ENCODE assay signal across 23 mouse cellular contexts in genomic region chr17:79705671-79706455, GRCm38 (mm10). TPM values are rescaled to one million over a fixed set of nuclear protein-coding genes. Genes with fewer than 3 reads are reported as not detected.
DNase-seq lines count a peak whose midpoint lies in the region; ATAC-seq and TF ChIP-seq lines count a peak whose summit lies in the region.
"Had no signal": no experiment of that assay in that cellular context is flagged by ENCODE, and none has a peak within 500 bp of the region (broad histone marks: within the 10 kb centered on the region; RNA-seq: fewer than 3 reads in every experiment).

No protein-coding gene starts in this region.

- peak; percentile 91 for DNase-seq in heart, adult 11 months
- no peak for DNase-seq in heart, postnatal 10 days
- peak; percentile 9 to 23 for DNase-seq in heart, postnatal 14 days
- no peak for DNase-seq in heart, adult 8-10 months (ENCODE audit: low spot score)
- peak; percentile 85 for DNase-seq in adipocyte (ENCODE audit: low spot score)
- no peak for DNase-seq in hindbrain, embryonic 11.5 days (ENCODE audit: low spot score)
- DNase-seq: adrenal gland, postnatal 10 days; B cell, adult 2 months; cerebellum, adult 11-12 months; cerebellum, adult 9-11 months; cerebellum, postnatal 36 days; gastrocnemius, postnatal 25 days; kidney, adult 9 months; kidney, postnatal 10 days had no signal

- no peak overlapping the region for H3K9ac ChIP-seq in hindbrain, embryonic 11.5 days (ENCODE audit: low read depth, low read length)
- H3K9ac ChIP-seq: embryonic facial prominence, embryonic 13.5 days; forebrain, embryonic 15.5 days; heart, embryonic 15.5 days; hindbrain, embryonic 14.5 days had no signal

- ATAC-seq in hindbrain, embryonic 11.5 days (ENCODE audit: low FRiP score), result no peak
- ATAC-seq: CD4-positive, CD25-positive, alpha-beta regulatory T cell, adult 4 months; forebrain, embryonic 15.5 days; intestine, embryonic 16.5 days had no signal

- H3K27ac ChIP-seq in embryonic fibroblast, embryonic 13.5 days (ENCODE audit: insufficient read depth, low read length), result peak overlapping the region; percentile 67
- H3K27ac ChIP-seq in hindbrain, embryonic 11.5 days (ENCODE audit: low read depth, low read length), result no peak overlapping the region
- H3K27ac ChIP-seq: embryonic facial prominence, embryonic 13.5 days; forebrain, embryonic 15.5 days; heart, embryonic 15.5 days; hindbrain, embryonic 14.5 days had no signal

- 77% methylated on average over 9 of the region's 9 CpGs for WGBS in hindbrain, embryonic 11.5 days

- H3K4me2 ChIP-seq in hindbrain, embryonic 11.5 days (replicated peaks; ENCODE audit: low read depth, low read length), result no peak overlapping the region
- H3K4me2 ChIP-seq: embryonic facial prominence, embryonic 13.5 days; forebrain, embryonic 15.5 days; heart, embryonic 15.5 days; hindbrain, embryonic 14.5 days had no signal

- peaks cover 11% of the 10 kb centered on the region for H3K4me1 ChIP-seq in embryonic fibroblast, embryonic 13.5 days (ENCODE audit: control insufficient read depth, insufficient read depth, low read length)
- H3K4me1 ChIP-seq in hindbrain, embryonic 11.5 days (replicated peaks; ENCODE audit: control insufficient read depth, insufficient read depth, low read length), result no peaks in the 10 kb centered on the region

- TF ChIP-seq CTCF in embryonic fibroblast, embryonic 13.5 days (IDR thresholded peaks at IDR 0.05; ENCODE audit: borderline replicate concordance, insufficient read depth, low read length), result no peak

- no peaks in the 10 kb centered on the region for H3K36me3 ChIP-seq in hindbrain, embryonic 11.5 days (ENCODE audit: control insufficient read depth, insufficient read depth, low read length)
- H3K36me3 ChIP-seq: embryonic facial prominence, embryonic 13.5 days; forebrain, embryonic 15.5 days; G1E; heart, embryonic 15.5 days had no signal

- H3K27me3 ChIP-seq in hindbrain, embryonic 11.5 days (ENCODE audit: control insufficient read depth, insufficient read depth, low read length), result 0 out of 2 replicates have a peak, but pooled peaks cover 5% of the 10 kb centered on the region

- no peaks in the 10 kb centered on the region for H3K9me3 ChIP-seq in hindbrain, embryonic 11.5 days (ENCODE audit: control insufficient read depth, low read length)
- H3K9me3 ChIP-seq: embryonic facial prominence, embryonic 13.5 days; forebrain, embryonic 15.5 days; G1E; heart, embryonic 15.5 days had no signal

- TF ChIP-seq POLR2A in embryonic fibroblast, embryonic 13.5 days (IDR thresholded peaks at IDR 0.05; ENCODE audit: low read depth, low read length), result 0 out of 2 replicates have a peak, but pooled peaks have one; percentile 30

- H3K4me3 ChIP-seq in embryonic fibroblast, embryonic 13.5 days (ENCODE audit: insufficient read depth, low read length), result no peak overlapping the region
- no peak overlapping the region for H3K4me3 ChIP-seq in hindbrain, embryonic 11.5 days (ENCODE audit: low read depth, low read length)
- H3K4me3 ChIP-seq: embryonic facial prominence, embryonic 13.5 days; forebrain, embryonic 15.5 days; heart, embryonic 15.5 days had no signal

- intact Hi-C loops in heart, postnatal 10 days (cut with DNase I), result no loop called here
- intact Hi-C loops in heart, postnatal 14 days (cut with DNase I), result no loop called here

RNA-seq across cellular contexts. Expression of gene Cyp1b1, which starts 9.0 kb away (rescaled TPM):
- 1 to 10 TPM; 2.5 to 4.0 TPM for total RNA-seq in heart, postnatal 10 days (2021)
- 1 to 10 TPM; 2.7 to 5.1 TPM for total RNA-seq in heart, postnatal 14 days (2021)
- total RNA-seq in heart, adult 8-10 months (2022), result 1 to 10 TPM; 3.7 to 7.4 (median 4.5) TPM
- polyA plus RNA-seq in embryonic fibroblast, embryonic 13.5 days (2011; ENCODE audit: insufficient read length, low read depth, missing spikeins), result 527 and 533 TPM in 2 replicates
- polyA plus RNA-seq in hindbrain, embryonic 11.5 days (2014; fragmentation: Nextera tagmentation; extraction: Ambion mirVana), result 3.0 and 4.0 TPM in 2 replicates
- total RNA-seq: hematopoietic stem cell, adult 5-6 weeks had no signal
- polyA plus RNA-seq: CD4-positive, CD25-positive, alpha-beta regulatory T cell, adult 4 months; G1E had no signal

Comparison
In these comparisons a context has a peak if more than half of its experiments do, and no peak if none do; other contexts are left out.
1. DNase-seq: peak in heart, adult 11 months (single experiment), heart, postnatal 14 days (2 of 2) and adipocyte (single experiment); none in heart, postnatal 10 days (0 of 2), heart, adult 8-10 months (single experiment) and hindbrain, embryonic 11.5 days (single experiment).